Mouse (Mus musculus) liver, adult 2 months (tissue): ENCODE measurements around the gene Rap1b.

Experiments
- CTCF ChIP-seq: fragments of 200-500 bp; IDR thresholded peaks from 2 replicates; pipeline ENCODE4 v1.5.1; 2011; ENCODE audit warnings: low read depth, low read length, control low read depth
- POLR2A ChIP-seq: fragments of 200-500 bp; IDR thresholded peaks from 2 replicates; pipeline ENCODE4 v1.6.1; 2011; ENCODE audit warnings: low read length, control low read depth; ENCODE audit not compliant: insufficient read depth; ENCODE audit errors: extremely low read depth

- TF ChIP-seq CTCF (no peak), POLR2A (no peak)
These were observed 46.0 kb downstream of the Rap1b start for GRCm38 (mm10) chr10:117799806-117800205.
